Mouse (Mus musculus) layer of hippocampus, postnatal 10 days (tissue): ENCODE data around the gene Gbp9. TPM values are rescaled to one million over a fixed set of nuclear protein-coding genes. Genes with fewer than 3 reads are reported as not detected.
"Not testable (repeated sequence)": the region's sequence is repeated elsewhere in the genome, so short reads cannot be mapped to it uniquely, and the experiment has no call there.

Experiments
- DNase-seq, 2 experiments: peaks; one replicate each; pipeline ENCODE4 v3.0.0; 2021; ENCODE audit warnings: low spot score in 2 of 2
- total RNA-seq, 2 experiments: library from RNA; stranded (reverse); gene quantifications; 2 replicates each; pipeline ENCODE4 v1.2.3; 2021

Gene Gbp9
- total RNA-seq, 2 experiments from 2014 or later = 2.0 to 2.2 TPM

GRCm38 (mm10) chr5:105062403-105062802, 76.9 kb downstream of the Gbp9 start:
- not testable (repeated sequence) for DNase-seq

DNA sequence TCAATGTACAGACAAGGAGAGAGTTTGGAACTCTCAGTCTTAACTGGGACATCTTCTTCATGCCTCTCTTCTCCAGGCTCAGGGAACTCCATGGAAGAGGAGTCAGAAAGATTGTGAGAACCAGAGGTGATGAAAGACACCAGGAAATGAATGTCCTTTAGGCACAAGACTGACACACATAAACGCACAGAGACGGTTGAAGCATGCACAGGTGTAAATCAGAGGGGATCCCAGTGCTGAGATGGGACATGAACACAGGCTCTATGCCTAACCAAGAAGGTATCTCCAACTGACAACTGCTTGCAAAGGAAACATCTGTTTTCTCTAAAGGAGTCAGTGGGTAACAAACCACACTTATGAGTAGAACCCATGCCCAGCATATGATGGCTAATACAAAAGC, 79.1 kb downstream of the Gbp9 start:
- DNase-seq = no peak

DNA sequence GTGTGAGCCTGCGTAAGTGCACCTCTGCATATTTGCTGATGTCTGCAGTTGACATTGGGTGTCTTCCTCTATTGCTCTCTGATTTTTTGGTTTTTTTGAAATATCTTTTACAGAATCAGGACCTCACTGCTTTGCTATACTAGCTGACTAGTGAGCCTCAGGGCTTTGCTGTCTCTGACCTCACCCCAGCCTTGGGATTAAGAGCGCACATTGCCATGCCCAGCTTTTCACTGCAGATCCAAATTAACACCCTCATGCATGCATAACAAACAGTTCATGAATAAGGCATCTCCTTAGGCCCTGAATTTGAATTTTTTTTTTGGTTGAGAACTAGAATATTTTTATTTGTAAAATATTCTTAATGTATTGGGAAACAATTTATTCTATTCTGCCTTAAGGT, 84.1 kb downstream of the Gbp9 start:
- DNase-seq = no peak

- DNase-seq = not testable (repeated sequence)
Measured at GRCm38 (mm10) chr5:105053471-105054169, 85.7 kb downstream of the Gbp9 start.

DNA sequence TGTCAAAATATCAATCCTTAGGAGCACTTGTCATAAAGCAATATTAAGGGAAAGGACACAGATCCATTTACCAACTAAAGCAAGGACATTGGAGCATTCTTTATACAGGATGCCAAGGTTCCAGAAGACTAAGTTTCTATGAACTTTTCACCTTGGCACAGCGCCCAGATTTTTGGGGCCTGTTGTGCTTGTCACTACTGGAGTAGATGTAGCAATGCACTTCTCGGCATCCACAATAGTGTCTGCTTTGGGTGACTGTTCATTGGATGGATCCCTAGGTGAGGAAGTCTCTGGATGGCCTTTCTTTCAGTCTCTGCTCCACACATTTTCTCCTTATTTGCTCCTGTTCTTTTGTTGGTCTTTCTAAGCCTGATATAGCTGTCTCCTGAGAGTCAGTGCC, 107.0 kb downstream of the Gbp9 start:
- DNase-seq = no peak

Other genes with a start within 250 kb of the Gbp9 start
- under 1 TPM in 1 of 2 experiments, not detected in 1; 0.11 TPM for gene Abcg3, start 156.8 kb downstream of the Gbp9 start, total RNA-seq
- gene Gbp8, start within 50 bp of the Gbp9 start, total RNA-seq = under 1 TPM; 0.33 to 0.37 TPM
- under 1 TPM; 0.29 to 0.80 TPM for gene Gbp4, start within 50 bp of the Gbp9 start, total RNA-seq
- gene Gbp10, start 100.0 kb upstream of the Gbp9 start, total RNA-seq = under 1 TPM in 1 of 2 experiments, not detected in 1; 0.13 TPM
- not detected for gene Gm43302, start 154.2 kb upstream of the Gbp9 start, total RNA-seq
- gene Gbp6, start 154.2 kb upstream of the Gbp9 start, total RNA-seq = 1 to 10 TPM in 1 of 2 experiments, under 1 TPM in 1; 0.98 to 1.2 TPM